Mouse (Mus musculus) E14TG2a.4 (cell line): ENCODE results near the gene Iqcf5.

Experiments
- H3K27me3 ChIP-seq: 2 replicates; pipeline ENCODE4 v1.6.1; 2014; ENCODE audit warnings: low read length, control low read depth; ENCODE audit not compliant: insufficient read depth
- H3K36me3 ChIP-seq: 2 replicates; pipeline ENCODE4 v1.6.1; 2014; ENCODE audit warnings: low read length, control low read depth; ENCODE audit not compliant: insufficient read depth
- H3K4me1 ChIP-seq: replicated peaks from 2 replicates; pipeline ENCODE4 v1.6.1; 2014; ENCODE audit warnings: low read depth, low read length, control low read depth
- H3K4me3 ChIP-seq: replicated peaks from 2 replicates; pipeline ENCODE4 v1.5.1; 2014; ENCODE audit warnings: mild to moderate bottlenecking, low read length
- H3K9me3 ChIP-seq: 2 replicates; pipeline ENCODE4 v1.6.1; 2014; ENCODE audit warnings: low read length, control low read depth
- CTCF ChIP-seq: conservative IDR thresholded peaks from 2 replicates; pipeline ENCODE4 v1.5.1; 2014; ENCODE audit warnings: low read length
- NANOG ChIP-seq: IDR thresholded peaks from 2 replicates; pipeline ENCODE4 v1.6.1; 2014; ENCODE audit warnings: borderline replicate concordance, low read length, mixed read lengths
- POU5F1 ChIP-seq: IDR thresholded peaks from 2 replicates; pipeline ENCODE4 v1.6.1; 2014; ENCODE audit warnings: low read length, borderline replicate concordance

Gene Iqcf5

GRCm38 (mm10) chr9:106476924-106477484, 37.4 kb upstream of the Iqcf5 start, which contains the start of gene Parp3:
Gene Parp3, minus strand, starts transcription at chr9:106476949.
- Histone ChIP-seq H3K4me3 (peak within 1 kb of the TSS; percentile 89), H3K4me1 (peaks cover 85% of the 10 kb centered on the region), H3K9me3 (no peaks in the 10 kb centered on the region), H3K27me3 (no peaks in the 10 kb centered on the region), H3K36me3 (peaks cover 34% of the 10 kb centered on the region)
- TF ChIP-seq NANOG (no peak), CTCF (peak; percentile 94)

- Histone ChIP-seq H3K36me3 (peaks cover 40% of the 10 kb centered on the region), H3K4me1 (peaks cover 82% of the 10 kb centered on the region), H3K27me3 (no peaks in the 10 kb centered on the region), H3K4me3 (peak overlapping the region; percentile 89), H3K9me3 (no peaks in the 10 kb centered on the region)
- no peak for TF ChIP-seq NANOG
- TF ChIP-seq POU5F1, result no peak
- no peak for TF ChIP-seq CTCF
These were observed 36.7 kb upstream of the Iqcf5 start for GRCm38 (mm10) chr9:106477649-106478048.

- peak overlapping the region; percentile 89 for H3K4me3 ChIP-seq
- TF ChIP-seq CTCF, result no peak
- TF ChIP-seq POU5F1, result no peak
- TF ChIP-seq NANOG, result no peak
- H3K36me3 ChIP-seq, result peaks cover 45% of the 10 kb centered on the region
- H3K9me3 ChIP-seq, result no peaks in the 10 kb centered on the region
- H3K27me3 ChIP-seq, result no peaks in the 10 kb centered on the region
- peaks cover 82% of the 10 kb centered on the region for H3K4me1 ChIP-seq
These were observed 36.3 kb upstream of the Iqcf5 start for GRCm38 (mm10) chr9:106478101-106478500.

GRCm38 (mm10) chr9:106480541-106480940, 33.8 kb upstream of the Iqcf5 start:
- Histone ChIP-seq H3K4me1 (peaks cover 84% of the 10 kb centered on the region), H3K36me3 (peaks cover 69% of the 10 kb centered on the region), H3K9me3 (no peaks in the 10 kb centered on the region), H3K4me3 (peak overlapping the region; percentile 30; the same call in 1 of the 2 replicates), H3K27me3 (no peaks in the 10 kb centered on the region)
- no peak for TF ChIP-seq CTCF
- TF ChIP-seq POU5F1, result no peak
- no peak for TF ChIP-seq NANOG

- H3K4me3 ChIP-seq, result peak overlapping the region; percentile 30; the same call in 1 of the 2 replicates
- peaks cover 84% of the 10 kb centered on the region for H3K4me1 ChIP-seq
- H3K9me3 ChIP-seq, result no peaks in the 10 kb centered on the region
- H3K36me3 ChIP-seq, result peaks cover 74% of the 10 kb centered on the region
- no peak for TF ChIP-seq NANOG
- TF ChIP-seq POU5F1, result no peak
- TF ChIP-seq CTCF, result no peak
- H3K27me3 ChIP-seq, result no peaks in the 10 kb centered on the region
These were observed 33.3 kb upstream of the Iqcf5 start for GRCm38 (mm10) chr9:106481075-106481474.

- no peak overlapping the region for H3K4me3 ChIP-seq
- peaks cover 78% of the 10 kb centered on the region for H3K4me1 ChIP-seq
- TF ChIP-seq NANOG, result no peak
- TF ChIP-seq POU5F1, result no peak
- no peak for TF ChIP-seq CTCF
- H3K36me3 ChIP-seq, result peaks cover 75% of the 10 kb centered on the region
- H3K27me3 ChIP-seq, result no peaks in the 10 kb centered on the region
- no peaks in the 10 kb centered on the region for H3K9me3 ChIP-seq
These were observed 32.7 kb upstream of the Iqcf5 start for GRCm38 (mm10) chr9:106481676-106482075.

- TF ChIP-seq CTCF (no peak), POU5F1 (no peak), NANOG (no peak)
- no peaks in the 10 kb centered on the region for H3K9me3 ChIP-seq
These were observed 31.7 kb upstream of the Iqcf5 start for GRCm38 (mm10) chr9:106482578-106483115.

GRCm38 (mm10) chr9:106483136-106483535, 31.2 kb upstream of the Iqcf5 start:
- H3K36me3 ChIP-seq, result peaks cover 75% of the 10 kb centered on the region
- TF ChIP-seq POU5F1 (no peak), NANOG (no peak), CTCF (no peak)
- H3K4me3 ChIP-seq, result peak overlapping the region; percentile 43

More at GRCm38 (mm10) chr9:106482578-106483115, 31.7 kb upstream of the Iqcf5 start:
- H3K4me3 ChIP-seq, result peak overlapping the region; percentile 43
- H3K4me1 ChIP-seq, result peaks cover 77% of the 10 kb centered on the region
- H3K36me3 ChIP-seq, result peaks cover 75% of the 10 kb centered on the region
- H3K27me3 ChIP-seq, result no peaks in the 10 kb centered on the region

GRCm38 (mm10) chr9:106483606-106484005, 30.8 kb upstream of the Iqcf5 start:
- H3K4me1 ChIP-seq, result peaks cover 68% of the 10 kb centered on the region
- H3K36me3 ChIP-seq, result peaks cover 74% of the 10 kb centered on the region
- no peak for TF ChIP-seq POU5F1
- no peaks in the 10 kb centered on the region for H3K27me3 ChIP-seq
- no peaks in the 10 kb centered on the region for H3K9me3 ChIP-seq
- H3K4me3 ChIP-seq, result peak overlapping the region; percentile 43

More at GRCm38 (mm10) chr9:106483136-106483535, 31.2 kb upstream of the Iqcf5 start:
- no peaks in the 10 kb centered on the region for H3K9me3 ChIP-seq
- no peaks in the 10 kb centered on the region for H3K27me3 ChIP-seq
- H3K4me1 ChIP-seq, result peaks cover 72% of the 10 kb centered on the region
